Mouse (Mus musculus): ENCODE measurements at regions not wholly inside any gene's neighbourhood (a gene's known extent, or its start where the extent isn't known, plus 50 kb on each side); places are given as distances from the start of the nearest gene placed in this dataset.

DNA sequence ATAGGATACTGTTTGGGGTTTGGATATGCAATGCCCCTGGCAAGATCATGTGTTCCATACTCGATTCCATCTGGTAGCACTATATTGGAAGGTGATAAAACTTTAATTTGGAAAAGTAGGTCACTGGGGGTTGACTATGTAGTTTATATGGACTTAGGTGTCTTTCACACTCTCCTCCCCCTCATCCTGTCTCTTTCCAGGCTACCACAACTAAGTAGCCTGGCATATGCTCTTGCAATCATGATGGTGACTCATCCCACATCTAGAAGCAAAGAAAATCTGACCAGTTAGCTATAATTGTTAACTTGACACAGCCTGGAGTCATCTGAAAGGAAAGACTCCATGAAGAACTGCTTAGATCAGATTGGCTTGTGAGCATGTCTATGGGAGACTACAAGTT is 1154.3 kb downstream of the Adam3 start:
- no peak overlapping the region for H3K27ac ChIP-seq (ENCODE audit: low read length)
- no peak overlapping the region for H3K4me2 ChIP-seq (ENCODE audit: low read depth, low read length)
- no peaks in the 10 kb centered on the region for H3K9me3 ChIP-seq (replicated peaks; ENCODE audit: control insufficient read depth, low read length)
- no peak for ATAC-seq (ENCODE audit: insufficient read depth, low FRiP score)
- no peak overlapping the region for H3K9ac ChIP-seq (ENCODE audit: low read length)
- 82% methylated on average over 1 of the region's 1 CpGs for WGBS
- no peak overlapping the region for H3K4me3 ChIP-seq (replicated peaks; ENCODE audit: low read length)
- H3K27me3 ChIP-seq (ENCODE audit: control insufficient read depth, insufficient read depth, low read length) = no peaks in the 10 kb centered on the region
- H3K36me3 ChIP-seq (ENCODE audit: control insufficient read depth, insufficient read depth, low read length) = no peaks in the 10 kb centered on the region
- H3K4me1 ChIP-seq (ENCODE audit: control insufficient read depth, insufficient read depth, low read length) = no peaks in the 10 kb centered on the region

DNA sequence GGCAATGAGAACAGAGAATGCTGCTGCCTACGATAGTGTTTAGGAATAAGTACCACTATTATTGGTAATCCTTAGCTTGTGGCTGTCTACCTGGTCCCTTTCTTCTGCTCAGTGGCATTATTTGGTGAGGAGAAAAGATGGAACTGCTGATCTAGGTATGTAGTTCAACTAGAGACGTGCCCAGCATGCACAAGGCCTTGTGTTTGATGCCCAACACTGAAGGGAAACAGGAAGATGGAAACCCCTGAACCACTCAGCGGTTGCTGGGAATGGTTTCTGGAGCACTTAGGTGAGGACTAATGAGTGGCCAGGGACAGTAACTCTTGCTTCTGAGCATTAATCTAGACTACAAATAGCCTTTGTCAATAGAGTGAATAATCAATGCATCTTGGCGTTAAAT is 1145.5 kb downstream of the Adam3 start:
- Histone ChIP-seq H3K4me1 (ENCODE audit: control insufficient read depth, insufficient read depth, low read length) (no peaks in the 10 kb centered on the region), H3K36me3 (ENCODE audit: control insufficient read depth, insufficient read depth, low read length) (no peaks in the 10 kb centered on the region), H3K4me2 (ENCODE audit: low read depth, low read length) (no peak overlapping the region), H3K9ac (ENCODE audit: low read length) (no peak overlapping the region), H3K27ac (ENCODE audit: low read length) (no peak overlapping the region), H3K4me3 (replicated peaks; ENCODE audit: low read length) (no peak overlapping the region), H3K9me3 (replicated peaks; ENCODE audit: control insufficient read depth, low read length) (no peaks in the 10 kb centered on the region), H3K27me3 (ENCODE audit: control insufficient read depth, insufficient read depth, low read length) (no peaks in the 10 kb centered on the region)
- 91% methylated on average over 4 of the region's 4 CpGs for WGBS
- no peak for ATAC-seq (ENCODE audit: insufficient read depth, low FRiP score)

DNA sequence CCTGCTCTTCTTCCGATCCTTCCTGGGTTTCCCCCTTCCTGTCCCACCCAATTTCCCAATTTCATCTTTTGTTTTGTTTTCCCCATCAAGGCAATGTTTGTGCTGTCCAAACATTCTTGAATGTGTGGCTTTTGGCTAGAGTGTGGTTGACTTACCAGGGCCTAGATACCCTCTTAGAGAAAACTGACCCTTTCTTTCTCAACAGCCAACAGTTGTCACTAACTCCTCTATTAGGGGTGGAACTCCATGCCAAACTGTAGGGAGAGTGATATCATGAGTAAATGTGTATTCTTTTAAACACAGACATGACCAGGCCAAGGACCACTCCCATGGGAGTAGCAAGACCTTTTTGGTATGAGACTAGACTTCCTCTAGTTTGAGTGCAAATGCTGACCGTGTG is 1145.0 kb downstream of the Adam3 start:
- no peak overlapping the region for H3K4me2 ChIP-seq (ENCODE audit: low read depth, low read length)
- H3K4me1 ChIP-seq (ENCODE audit: control insufficient read depth, insufficient read depth, low read length) = no peaks in the 10 kb centered on the region
- no peaks in the 10 kb centered on the region for H3K36me3 ChIP-seq (ENCODE audit: control insufficient read depth, insufficient read depth, low read length)
- H3K27ac ChIP-seq (ENCODE audit: low read length) = no peak overlapping the region
- H3K9me3 ChIP-seq (replicated peaks; ENCODE audit: control insufficient read depth, low read length) = no peaks in the 10 kb centered on the region
- ATAC-seq (ENCODE audit: insufficient read depth, low FRiP score) = no peak
- H3K4me3 ChIP-seq (replicated peaks; ENCODE audit: low read length) = no peak overlapping the region
- H3K27me3 ChIP-seq (ENCODE audit: control insufficient read depth, insufficient read depth, low read length) = no peaks in the 10 kb centered on the region
- WGBS = 73% methylated on average over 2 of the region's 2 CpGs
- H3K9ac ChIP-seq (ENCODE audit: low read length) = no peak overlapping the region

Measured in stomach, embryonic 16.5 days (tissue).